Mouse (Mus musculus): Measurements from ENCODE around the gene Eif2ak1.
A peak's percentile ranks its signal among the peaks of the same experiment; 100 is the strongest.

Gene Eif2ak1

DNA sequence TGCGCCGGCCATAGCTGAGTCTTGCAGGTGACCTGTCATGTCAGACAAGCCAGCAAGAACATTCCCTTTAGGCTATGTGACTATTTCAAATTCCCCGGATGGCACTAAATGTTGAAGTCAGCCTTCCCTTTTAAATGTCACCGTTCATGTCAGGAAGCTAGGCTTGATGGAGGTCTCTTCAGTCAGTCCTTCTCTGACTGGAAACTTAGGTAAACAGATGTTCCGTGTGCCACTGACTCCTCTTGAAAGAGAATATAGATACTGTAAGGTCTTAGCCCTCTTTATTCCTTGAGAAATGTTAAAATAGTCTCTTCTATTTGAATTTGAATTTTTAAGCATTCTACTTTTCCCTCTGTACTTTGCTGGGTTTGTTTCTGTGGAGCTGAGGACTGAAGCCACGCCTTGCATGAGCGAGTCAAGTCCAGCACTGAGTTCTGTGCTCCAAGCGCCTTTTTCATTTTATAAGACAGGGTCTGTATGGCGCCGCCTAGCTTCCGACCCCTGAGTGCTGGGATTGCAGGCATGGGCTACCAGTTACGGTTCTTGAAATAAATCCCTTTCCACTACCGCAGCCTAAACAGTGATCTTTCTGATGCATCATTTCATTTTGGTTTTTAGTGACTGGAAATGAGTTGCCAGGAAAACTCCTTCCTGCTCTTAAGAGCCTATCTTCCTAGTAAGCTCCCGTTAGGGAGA is 80.2 kb downstream of the Eif2ak1 start, which contains the start of gene Ankrd61:
TSS of gene Ankrd61 (minus strand) at position 51 of the 696 bp plus-strand sequence.
- no peak for DNase-seq (ENCODE audit: low spot score)

DNA sequence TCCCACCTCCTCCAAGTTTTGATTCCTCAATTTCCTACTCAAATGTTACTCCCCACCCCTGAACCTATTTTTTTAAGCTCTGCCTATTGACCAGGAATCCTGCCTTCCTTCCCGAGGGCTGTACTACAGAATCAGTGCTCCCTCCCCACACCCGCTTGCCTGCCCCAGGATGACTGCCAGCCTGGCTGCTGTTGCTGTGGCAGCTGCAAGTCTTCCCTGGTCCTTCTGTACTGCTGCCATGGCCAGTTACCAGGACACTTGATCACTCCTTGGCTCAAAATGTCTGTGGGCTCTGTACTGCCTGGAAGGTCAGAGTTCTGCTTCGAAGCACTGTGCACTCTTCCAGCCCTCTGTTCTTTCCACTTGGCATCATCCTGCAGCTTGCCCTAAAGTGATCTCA is 84.5 kb downstream of the Eif2ak1 start:
- no peak for DNase-seq (ENCODE audit: low spot score)

DNA sequence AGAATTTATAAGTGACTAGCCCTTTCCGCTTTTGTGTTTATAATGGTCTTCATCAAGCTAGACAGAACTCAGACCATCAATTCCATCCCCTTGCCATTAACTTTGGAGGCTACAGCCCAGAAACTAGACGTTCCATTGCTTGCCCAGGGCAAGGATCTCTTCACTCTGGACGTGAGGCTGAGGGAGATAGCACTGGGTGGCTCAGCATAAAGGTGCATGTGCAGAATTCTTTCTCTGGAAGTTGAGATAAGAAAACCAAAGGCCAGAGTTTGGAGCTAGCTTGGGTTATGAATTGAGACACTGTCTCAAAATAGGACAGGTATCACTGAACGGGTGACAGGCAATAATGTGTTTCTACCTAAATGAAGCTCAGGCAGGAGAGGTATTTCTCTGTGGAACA is 86.2 kb downstream of the Eif2ak1 start:
- DNase-seq (ENCODE audit: low spot score): no peak

DNA sequence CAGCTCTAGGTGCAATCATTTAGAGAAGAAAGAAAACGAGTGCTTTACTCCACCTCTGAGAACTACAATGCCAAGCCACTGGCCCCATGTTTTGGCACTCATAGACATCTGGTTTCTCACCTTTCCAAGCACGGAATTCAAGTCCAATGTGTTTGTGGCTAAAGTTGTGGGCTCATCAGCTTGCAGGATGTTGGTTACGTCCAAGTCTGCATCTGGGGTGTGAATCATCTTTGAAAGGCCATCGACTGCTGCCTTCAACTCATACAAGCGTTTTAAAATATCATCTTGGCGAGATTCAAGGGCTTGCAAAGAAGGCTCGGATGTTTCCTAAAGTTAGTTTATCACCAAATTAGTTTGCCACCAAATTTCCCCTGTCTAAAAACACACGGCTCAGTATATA is 88.8 kb downstream of the Eif2ak1 start:
- DNase-seq (ENCODE audit: low spot score): no peak

DNA sequence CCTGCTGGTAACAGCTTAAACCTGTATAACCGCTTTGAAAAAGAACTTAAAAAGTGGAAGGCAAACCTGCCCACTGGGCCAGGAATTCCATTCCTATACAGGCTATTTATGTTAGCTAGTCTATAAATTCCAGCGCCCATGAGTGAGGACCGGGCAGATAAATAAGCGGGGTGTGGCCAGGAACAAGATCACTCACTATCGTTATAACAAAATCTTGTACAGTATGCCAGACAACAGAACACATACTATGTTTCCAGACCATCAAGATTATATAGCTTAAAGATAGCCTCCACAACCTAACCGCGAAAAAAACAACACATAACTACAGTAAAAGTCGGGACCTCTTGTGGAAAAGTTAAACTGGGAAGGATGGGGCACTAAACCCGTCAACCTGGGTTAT is 91.3 kb downstream of the Eif2ak1 start:
- DNase-seq (ENCODE audit: low spot score): no peak

DNA sequence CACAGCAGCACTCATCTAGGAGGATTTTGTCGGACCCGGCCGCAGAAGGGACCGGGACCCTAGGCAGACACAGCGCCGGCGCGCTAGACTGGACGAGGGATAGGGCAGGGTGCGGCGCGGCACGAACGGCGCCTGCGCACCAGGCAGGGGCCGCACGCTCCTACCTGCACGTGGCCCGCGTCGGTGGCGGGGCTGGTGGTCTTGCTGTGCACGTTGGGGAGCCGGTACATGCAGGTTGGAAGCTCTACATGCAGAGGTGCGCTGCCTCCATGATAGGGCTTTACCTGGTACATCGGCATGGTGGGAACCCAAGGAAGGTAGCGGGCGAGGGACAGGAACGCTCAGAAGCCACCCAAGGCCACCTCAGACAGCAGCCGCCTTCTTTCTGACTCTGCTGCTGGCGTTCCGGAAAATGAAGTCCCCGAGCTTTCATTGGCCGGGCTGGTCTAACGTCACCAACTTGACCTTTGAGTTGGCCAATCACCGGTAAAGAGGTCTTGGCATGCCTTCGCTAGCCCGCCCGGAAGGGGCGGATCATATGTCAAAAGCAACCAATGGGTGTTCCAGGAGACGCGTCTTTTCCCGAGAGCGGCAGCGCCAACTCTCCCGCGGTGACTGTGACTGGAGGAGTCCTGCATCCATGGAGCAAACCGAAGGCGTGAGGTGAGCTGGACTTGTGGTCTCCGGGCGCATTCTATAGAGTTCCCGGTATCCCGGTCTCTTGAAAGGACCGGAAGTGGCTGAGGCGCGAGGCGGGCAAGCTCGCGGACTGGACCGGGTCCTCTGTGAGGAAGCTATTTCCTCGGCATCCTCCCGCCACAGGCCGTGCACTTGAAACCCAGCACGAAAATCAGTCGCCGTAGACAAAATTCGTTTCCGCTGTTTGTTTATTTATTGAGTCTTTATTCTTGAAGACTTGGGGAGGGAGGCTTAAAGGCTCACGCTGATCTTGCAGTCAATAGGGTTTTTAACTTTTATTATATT is 92.1 kb downstream of the Eif2ak1 start, which contains the start of the genes Aimp2 and Pms2:
TSS of gene Aimp2 (minus strand) at position 431 of the 984 bp plus-strand sequence.
TSS of gene Pms2 (plus strand) at position 548 of the 984 bp plus-strand sequence.
- peak; percentile 95 for DNase-seq (ENCODE audit: low spot score)

DNA sequence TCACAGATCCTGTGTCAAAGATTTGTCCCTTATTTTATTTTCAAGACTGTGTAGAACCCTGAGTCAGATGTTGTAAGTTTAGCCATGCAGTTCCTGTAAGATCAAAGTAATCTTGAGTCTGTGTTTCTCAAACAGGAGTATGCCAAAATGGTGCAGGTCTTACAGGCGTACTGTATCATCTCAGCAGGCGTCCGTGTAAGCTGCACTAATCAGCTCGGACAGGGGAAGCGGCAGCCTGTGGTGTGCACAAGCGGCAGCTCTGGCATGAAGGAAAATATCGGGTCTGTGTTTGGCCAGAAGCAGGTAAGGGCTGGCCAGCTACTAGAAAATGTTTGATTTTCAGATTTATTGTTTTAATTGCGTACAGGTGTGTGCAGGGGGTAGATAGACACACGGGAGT is 98.6 kb downstream of the Eif2ak1 start:
- no peak for DNase-seq (ENCODE audit: low spot score)

DNA sequence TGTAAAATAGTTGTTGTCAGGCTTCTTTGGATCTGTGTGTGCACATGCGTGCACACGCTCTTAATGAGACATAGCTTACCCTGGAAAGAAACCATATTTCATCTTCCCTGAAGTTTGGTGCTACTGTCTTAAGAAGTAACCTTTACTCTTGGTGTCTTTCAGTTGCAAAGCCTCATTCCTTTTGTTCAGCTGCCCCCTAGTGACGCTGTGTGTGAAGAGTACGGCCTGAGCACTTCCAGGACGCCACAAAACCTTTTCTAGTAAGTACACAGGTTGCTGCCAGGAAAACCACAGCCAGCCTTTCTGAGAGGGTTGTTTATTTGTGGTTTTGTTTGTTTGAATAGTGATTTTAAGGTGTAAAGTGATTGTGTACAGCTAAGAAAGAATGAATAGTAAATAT is 99.8 kb downstream of the Eif2ak1 start:
- peak; percentile 65 for DNase-seq (ENCODE audit: low spot score)

DNA sequence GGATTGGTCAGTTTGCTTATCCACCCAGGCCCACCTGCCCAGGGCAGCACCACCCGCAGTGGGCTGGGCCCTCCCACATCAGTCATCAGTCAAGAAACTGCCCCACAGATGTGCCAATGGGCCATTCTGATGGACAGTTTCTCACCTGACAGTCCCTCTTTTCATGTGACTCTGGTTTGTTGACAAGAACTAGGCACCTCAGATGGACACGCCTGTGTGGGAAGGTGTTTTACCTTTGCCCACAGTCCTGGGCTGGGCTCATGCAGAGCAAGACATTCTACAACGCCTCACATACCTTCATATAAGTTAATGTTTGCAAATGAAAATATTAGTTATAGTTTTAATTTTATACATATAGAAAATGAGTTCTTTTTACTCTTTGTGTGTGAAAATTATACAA is 100.5 kb downstream of the Eif2ak1 start:
- DNase-seq (ENCODE audit: low spot score): no peak

DNA sequence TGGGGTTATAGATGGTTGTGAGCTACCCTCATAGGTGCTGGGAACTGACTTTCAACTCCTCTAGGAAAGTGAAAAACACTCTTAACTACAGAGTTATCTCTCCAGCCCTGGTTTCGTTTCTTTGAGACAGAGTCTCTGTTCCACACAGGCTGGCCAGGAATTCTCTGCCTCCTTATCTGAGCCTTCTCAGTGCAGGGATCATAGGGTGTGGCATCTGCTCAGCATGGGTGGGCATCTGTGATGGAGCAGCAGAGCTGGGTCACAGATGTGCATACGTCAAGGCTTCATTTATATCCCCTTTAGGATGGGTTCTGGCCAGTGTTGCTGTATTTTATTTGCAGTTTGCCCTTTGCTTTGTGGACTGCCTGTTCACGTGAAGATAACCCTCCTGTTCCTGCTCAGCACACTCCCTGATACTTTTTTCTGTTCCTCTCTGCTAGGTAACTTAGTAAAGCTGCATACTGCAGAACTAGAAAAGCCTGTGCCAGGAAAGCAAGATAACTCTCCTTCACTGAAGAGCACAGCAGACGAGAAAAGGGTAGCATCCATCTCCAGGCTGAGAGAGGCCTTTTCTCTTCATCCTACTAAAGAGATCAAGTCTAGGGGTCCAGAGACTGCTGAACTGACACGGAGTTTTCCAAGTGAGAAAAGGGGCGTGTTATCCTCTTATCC is 107.3 kb downstream of the Eif2ak1 start:
- no peak for DNase-seq (ENCODE audit: low spot score)

DNA sequence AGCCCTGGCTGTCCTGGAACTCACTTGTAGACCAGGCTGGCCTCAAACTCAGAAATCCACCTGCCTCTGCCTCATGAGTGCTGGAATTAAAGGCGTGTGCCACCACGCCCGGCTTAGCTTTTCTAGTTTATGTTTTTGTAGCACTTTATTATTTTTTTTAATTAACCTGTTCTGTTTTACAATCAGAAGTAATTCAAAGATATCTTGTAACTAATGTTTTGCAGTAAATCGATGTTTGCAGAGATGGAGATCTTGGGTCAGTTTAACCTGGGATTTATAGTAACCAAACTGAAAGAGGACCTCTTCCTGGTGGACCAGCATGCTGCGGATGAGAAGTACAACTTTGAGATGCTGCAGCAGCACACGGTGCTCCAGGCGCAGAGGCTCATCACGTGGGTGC is 110.3 kb downstream of the Eif2ak1 start, which contains the start of gene Gm42421:
TSS of gene Gm42421 (plus strand) at position 301 of the 400 bp plus-strand sequence.
- DNase-seq (ENCODE audit: low spot score): no peak

DNA sequence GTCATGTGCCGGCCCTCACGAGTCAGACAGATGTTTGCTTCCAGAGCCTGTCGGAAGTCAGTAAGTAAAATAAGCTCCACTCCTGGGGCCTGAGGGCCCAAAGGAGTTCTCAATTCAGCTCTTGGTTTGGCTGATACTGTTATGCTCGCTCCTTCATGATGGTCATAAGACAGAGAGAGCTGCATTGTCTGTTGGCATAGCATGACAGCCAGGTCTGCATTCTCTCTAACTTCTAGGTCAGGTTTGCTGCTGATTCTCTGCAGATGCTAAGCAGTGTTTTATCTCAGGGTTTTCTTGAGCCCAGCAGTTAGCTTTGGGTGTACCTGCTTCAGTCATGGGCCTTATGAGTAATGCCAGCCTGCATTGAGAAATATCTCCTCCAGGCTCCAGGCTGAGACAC is 111.7 kb downstream of the Eif2ak1 start:
- no peak for DNase-seq (ENCODE audit: low spot score)

DNA sequence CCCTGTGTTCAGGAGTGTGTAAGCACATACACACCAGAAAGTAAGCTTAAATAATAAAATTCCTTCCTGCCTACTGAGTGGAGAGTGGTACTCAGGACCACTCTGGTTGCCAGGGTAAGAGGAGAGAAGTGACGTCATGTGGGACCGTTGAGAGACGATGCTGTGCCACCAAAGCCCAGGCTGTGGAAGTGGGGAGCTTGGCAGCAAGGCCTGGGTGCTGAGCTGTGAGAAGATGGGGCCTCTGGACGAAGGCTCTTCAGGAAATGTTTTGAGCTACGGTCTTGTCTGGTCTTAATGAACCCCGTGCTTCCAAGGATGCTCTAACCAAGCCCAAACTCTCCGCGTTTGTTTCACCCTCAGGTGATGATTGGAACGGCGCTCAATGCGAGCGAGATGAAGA is 113.1 kb downstream of the Eif2ak1 start:
- no peak for DNase-seq (ENCODE audit: low spot score)

DNA sequence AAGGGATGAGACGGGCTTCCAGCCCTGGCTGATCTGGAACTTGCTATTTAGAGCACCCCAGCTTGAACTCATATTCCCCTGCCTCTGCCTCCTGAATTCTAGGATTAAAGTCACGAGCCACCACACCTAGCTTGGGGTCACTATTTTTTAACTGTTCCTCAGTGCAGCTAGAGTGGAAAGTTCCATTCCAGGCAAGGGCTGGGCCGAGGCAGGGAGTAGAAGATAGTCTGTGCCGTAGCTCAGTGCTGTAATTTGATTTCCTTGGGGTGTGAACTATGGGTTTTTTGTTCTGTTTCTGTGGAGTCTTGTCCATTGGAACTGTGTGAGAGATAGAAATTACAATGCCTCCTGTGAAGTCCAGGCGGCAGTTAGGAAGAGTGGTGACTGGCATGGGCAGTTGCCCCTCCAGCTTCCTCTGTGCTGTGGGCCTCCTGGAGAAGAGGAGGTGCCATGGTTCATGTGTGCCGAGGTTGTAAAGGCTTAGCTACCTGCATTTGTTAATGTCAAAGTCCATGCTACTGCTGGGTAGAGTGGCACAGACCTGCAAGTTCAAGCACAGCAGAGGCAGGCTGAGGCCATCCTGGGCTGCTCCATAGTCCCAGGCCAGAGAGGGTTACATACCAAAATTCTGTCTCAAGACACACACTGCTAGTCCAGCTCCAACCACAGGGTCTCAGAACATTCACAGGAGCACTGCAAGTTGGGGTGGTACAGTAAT is 114.4 kb downstream of the Eif2ak1 start:
- DNase-seq (ENCODE audit: low spot score): no peak

DNA sequence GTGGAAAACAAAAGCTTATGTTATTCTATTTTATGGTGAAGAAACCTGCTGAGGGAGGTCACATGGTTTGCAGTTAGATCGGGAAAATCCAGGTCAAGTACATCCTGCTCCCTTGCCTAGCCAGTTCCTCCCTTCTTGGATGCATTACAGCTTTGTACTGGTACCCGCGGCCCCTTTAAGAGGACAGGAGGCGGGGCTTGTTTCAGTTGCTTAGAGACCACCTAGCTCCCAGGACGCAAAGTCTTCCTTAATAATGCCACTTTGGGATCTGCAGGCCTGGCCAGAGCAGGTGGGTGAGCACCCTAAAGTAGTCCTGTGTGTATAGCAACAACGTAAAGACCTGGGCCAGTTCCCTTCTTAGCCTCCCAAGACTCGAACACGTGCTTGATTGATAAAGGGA is 115.2 kb downstream of the Eif2ak1 start, which contains the start of gene Rsph10b:
TSS of gene Rsph10b (plus strand) at position 205 of the 400 bp plus-strand sequence.
- DNase-seq (ENCODE audit: low spot score): no peak

DNA sequence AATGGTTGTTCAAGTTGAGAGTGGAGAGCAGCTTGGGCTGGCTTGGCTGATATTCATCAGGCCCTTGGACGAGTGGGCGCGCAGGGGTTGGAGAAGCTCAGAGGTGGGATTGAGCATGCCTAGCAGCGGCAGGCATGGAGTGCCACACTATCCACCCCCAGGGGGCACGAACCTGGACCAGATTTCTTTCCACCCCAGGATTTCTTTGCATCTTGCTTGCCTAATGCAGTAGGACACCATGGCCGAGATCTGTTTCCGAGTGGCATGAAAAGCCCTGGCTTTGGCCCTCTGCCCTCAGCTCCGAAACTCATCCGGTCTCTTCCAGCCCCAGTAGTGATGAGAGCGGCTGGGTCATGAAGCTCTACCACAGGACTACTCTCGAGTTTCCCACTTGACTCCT is 115.8 kb downstream of the Eif2ak1 start:
- no peak for DNase-seq (ENCODE audit: low spot score)

DNA sequence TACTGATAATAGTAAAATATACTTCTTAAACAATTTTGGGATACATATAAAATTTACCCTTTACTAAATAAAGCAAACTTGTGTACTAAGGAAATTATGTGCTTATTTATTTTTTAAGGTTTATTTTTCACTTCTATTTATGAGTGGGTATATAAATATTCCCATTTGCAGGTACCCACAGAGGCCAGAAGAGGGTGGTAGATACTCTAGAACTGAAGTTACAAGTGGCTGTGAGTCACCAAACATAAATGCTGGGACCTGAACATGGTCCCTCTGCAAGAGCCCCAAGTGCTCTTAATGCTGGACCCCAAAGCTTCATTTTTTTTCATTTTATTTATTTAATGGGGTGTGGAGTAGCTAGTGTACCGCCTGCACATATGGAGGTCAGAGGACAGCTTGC is 116.3 kb downstream of the Eif2ak1 start:
- DNase-seq (ENCODE audit: low spot score): no peak

DNA sequence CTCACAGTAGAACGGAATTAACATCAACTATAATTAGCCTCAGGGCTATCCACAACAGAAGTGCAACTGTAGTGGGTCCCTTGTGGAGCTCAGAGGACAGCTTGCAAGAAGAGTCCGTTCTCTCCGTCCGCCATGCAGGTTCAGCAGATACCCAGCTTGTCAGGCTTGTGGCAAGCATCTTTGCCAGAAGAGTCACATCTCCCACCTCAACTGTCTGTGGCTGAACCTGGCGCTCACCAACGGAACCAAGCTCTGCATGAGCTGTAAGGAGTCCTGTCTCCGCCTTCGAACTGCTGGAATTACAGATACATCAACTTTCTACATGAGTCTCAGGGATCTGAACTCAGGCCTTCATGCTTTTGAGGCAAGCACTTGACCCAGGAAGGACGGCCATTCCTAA is 118.6 kb downstream of the Eif2ak1 start:
- no peak for DNase-seq (ENCODE audit: low spot score)

DNA sequence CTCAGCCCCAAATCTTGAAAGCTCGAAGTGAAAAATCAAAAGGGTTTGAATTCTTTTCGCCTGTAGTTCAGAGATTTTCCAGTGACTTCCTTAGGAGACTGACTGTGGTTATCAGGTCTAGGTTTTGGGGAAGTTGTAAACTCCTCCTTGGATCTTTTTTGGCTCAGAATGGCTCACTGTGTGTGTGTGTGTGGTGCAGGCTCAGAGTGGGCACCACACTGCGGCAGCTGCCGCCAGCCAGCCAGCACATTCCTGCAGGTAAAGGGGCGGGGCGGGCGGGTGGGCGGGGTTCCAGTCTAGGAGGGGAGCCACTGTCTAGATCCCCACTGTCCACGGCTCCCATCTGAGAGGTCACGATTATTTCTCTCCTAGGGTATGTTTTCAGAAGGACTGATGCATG is 124.0 kb downstream of the Eif2ak1 start:
- DNase-seq (ENCODE audit: low spot score): no peak

DNA sequence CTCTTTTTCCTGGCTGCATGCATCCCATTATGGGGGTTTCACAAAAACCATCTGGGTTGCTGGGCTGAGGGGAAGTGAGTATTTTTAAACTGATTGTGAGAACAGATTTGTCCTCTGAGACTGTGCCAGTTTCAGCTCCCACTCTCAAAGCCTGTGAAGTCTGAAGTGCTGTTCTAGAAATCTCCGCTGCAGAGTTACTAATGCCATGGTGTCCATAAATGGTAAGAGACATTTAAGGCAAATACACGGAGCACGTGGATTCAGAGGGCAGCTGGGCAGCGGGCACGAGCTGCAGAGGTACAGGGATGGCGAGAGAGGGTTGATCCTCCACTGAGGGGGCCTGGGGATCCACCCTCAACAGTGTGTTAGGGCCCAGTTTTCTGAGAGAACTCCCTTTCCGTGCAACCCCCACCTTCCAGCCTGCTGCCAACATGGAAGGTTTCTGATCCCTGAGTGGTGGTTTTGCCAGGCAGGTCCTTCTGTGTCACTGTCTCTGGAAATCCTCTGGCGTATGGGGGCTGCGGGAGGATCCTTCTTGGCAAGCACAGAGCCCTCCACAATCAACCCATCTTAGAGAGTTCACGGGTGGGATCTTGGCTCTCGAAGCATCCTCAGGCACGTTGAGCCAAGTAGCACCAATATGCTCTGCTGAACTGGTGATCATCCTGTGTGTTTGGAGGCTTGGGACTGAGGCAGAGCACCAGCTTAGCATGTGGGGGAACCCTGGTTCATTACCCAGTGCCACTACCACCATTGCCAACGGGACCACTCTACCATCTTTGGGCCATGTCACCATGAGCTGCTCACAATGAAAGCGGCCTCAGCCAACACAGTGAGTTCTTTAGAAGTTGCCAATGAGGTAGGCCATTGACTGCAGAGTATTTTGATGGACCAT is 125.9 kb downstream of the Eif2ak1 start:
- no peak for DNase-seq (ENCODE audit: low spot score)

DNA sequence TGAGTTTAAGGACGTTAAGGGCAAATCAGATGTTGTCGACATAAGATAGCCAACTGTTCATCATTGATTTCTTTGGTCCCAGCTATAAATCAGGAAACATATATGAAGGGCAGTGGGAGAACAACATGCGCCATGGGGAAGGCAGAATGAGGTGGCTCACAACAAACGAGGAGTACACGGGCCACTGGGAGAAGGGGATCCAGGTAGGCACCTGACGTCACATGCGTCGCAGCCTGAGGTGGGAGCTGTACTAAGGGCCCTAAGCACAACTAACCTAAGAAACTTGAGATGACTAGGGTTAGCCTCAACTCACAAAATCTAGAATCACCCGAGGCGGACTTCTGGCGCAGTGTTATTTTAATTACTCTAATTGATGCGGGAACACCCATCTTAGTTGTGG is 130.8 kb downstream of the Eif2ak1 start:
- DNase-seq (ENCODE audit: low spot score): no peak

Data from T-cell, adult 2 months (primary cell).